Comparison of ENCODE assay signal across 28 mouse cellular contexts in the genomic region with DNA sequence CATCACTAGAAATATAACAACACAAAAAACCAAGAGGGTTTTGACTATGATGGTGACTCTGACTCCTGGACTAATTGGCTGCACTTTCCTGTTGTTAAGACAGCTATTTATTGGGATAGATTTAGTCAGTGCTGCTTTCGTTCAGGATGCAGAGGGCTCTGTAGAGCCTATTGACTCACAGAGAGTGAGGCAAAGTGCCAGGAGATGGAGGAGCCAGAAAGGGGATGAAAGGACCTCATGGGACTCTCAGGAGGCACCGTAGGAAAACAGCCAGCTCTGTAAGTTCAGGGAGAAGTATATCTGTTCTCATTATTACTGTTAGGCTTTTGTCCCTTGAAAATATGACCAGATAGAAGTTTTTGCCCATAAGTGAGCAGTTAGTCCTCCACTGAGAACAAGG.
DNase-seq lines count a peak whose midpoint lies in the region; ATAC-seq and TF ChIP-seq lines count a peak whose summit lies in the region.
"Had no signal": no experiment of that assay in that cellular context is flagged by ENCODE, and none has a peak within 500 bp of the region (broad histone marks: within the 10 kb centered on the region; RNA-seq: fewer than 3 reads in every experiment).

No protein-coding gene starts in this region.

- WGBS in forebrain, embryonic 12.5 days: 39% methylated on average over 2 of the region's 2 CpGs
- WGBS in forebrain, embryonic 16.5 days: 8% methylated on average over 2 of the region's 2 CpGs
- WGBS in hindbrain, postnatal 0 days: 39% methylated on average over 2 of the region's 2 CpGs
- WGBS in hindbrain, embryonic 13.5 days: 53% methylated on average over 2 of the region's 2 CpGs
- WGBS in midbrain, postnatal 0 days: 37% methylated on average over 2 of the region's 2 CpGs
- WGBS in midbrain, embryonic 10.5 days: 68% methylated on average over 2 of the region's 2 CpGs
- WGBS in thymus, adult 2 months: 79% methylated on average over 2 of the region's 2 CpGs

- DNase-seq in hindbrain, postnatal 0 days (ENCODE audit: low spot score): peak; percentile 66
- DNase-seq in midbrain, postnatal 0 days (ENCODE audit: low spot score): peak; percentile 72
- no peak for DNase-seq in midbrain, embryonic 10.5 days (ENCODE audit: low spot score)
- no peak for DNase-seq in thymus, adult 2 months
- DNase-seq: adrenal gland, adult 8-10 months; B cell, adult 2 months; cerebellum, adult 11-12 months; cerebellum, postnatal 36 days; gastrocnemius, postnatal 10 days; heart, postnatal 10 days; kidney, postnatal 14 days; layer of hippocampus, adult 9-11 months; liver, postnatal 0 days; lung, postnatal 36 days; right cerebral cortex, adult 18-20 months; thymus, postnatal 4 days had no signal

- H3K9me3 ChIP-seq in forebrain, embryonic 12.5 days: no peaks in the 10 kb centered on the region
- H3K9me3 ChIP-seq in forebrain, embryonic 16.5 days (ENCODE audit: control insufficient read depth, low read length): no peaks in the 10 kb centered on the region
- H3K9me3 ChIP-seq in hindbrain, postnatal 0 days (ENCODE audit: low read length): no peaks in the 10 kb centered on the region
- no peaks in the 10 kb centered on the region for H3K9me3 ChIP-seq in hindbrain, embryonic 13.5 days
- no peaks in the 10 kb centered on the region for H3K9me3 ChIP-seq in midbrain, postnatal 0 days (ENCODE audit: low read length)
- no peaks in the 10 kb centered on the region for H3K9me3 ChIP-seq in midbrain, embryonic 10.5 days (replicated peaks)
- H3K9me3 ChIP-seq: embryonic facial prominence, embryonic 12.5 days; heart, embryonic 13.5 days; limb, embryonic 13.5 days; liver, embryonic 12.5 days; midbrain, embryonic 13.5 days; neural tube, embryonic 12.5 days had no signal

- no peak for TF ChIP-seq POLR2A in thymus, adult 2 months (IDR thresholded peaks at IDR 0.05; ENCODE audit: control insufficient read depth, extremely low read depth, insufficient read depth, low read length, poor library complexity)

- no peak for TF ChIP-seq CTCF in hindbrain, postnatal 0 days (IDR thresholded peaks at IDR 0.05; ENCODE audit: low read depth)
- no peak for TF ChIP-seq CTCF in midbrain, postnatal 0 days (IDR thresholded peaks at IDR 0.05)
- no peak for TF ChIP-seq CTCF in thymus, adult 2 months (IDR thresholded peaks at IDR 0.05; ENCODE audit: borderline replicate concordance, control insufficient read depth, extremely low read depth, insufficient read depth, low read length, poor library complexity)

- no peak overlapping the region for H3K4me2 ChIP-seq in forebrain, embryonic 12.5 days
- H3K4me2 ChIP-seq in forebrain, embryonic 16.5 days (ENCODE audit: low read length): no peak overlapping the region
- no peak overlapping the region for H3K4me2 ChIP-seq in hindbrain, postnatal 0 days (ENCODE audit: low read depth, low read length)
- no peak overlapping the region for H3K4me2 ChIP-seq in hindbrain, embryonic 13.5 days
- H3K4me2 ChIP-seq in midbrain, postnatal 0 days (ENCODE audit: low read depth, low read length, poor library complexity, severe bottlenecking): no peak overlapping the region
- H3K4me2 ChIP-seq: embryonic facial prominence, embryonic 12.5 days; heart, embryonic 13.5 days; limb, embryonic 13.5 days; liver, embryonic 12.5 days; midbrain, embryonic 13.5 days; neural tube, embryonic 12.5 days had no signal

- no peaks in the 10 kb centered on the region for H3K27me3 ChIP-seq in forebrain, embryonic 12.5 days
- H3K27me3 ChIP-seq in forebrain, embryonic 16.5 days (replicated peaks; ENCODE audit: control insufficient read depth, insufficient read depth, low read length): no peaks in the 10 kb centered on the region
- H3K27me3 ChIP-seq in hindbrain, postnatal 0 days (ENCODE audit: insufficient read depth, low read length): no peaks in the 10 kb centered on the region
- no peaks in the 10 kb centered on the region for H3K27me3 ChIP-seq in hindbrain, embryonic 13.5 days
- no peaks in the 10 kb centered on the region for H3K27me3 ChIP-seq in midbrain, postnatal 0 days (ENCODE audit: insufficient read depth, low read length)
- no peaks in the 10 kb centered on the region for H3K27me3 ChIP-seq in midbrain, embryonic 10.5 days (ENCODE audit: low read depth, poor library complexity, severe bottlenecking)
- H3K27me3 ChIP-seq in thymus, adult 2 months (ENCODE audit: control insufficient read depth, insufficient read depth, low read length): no peaks in the 10 kb centered on the region
- H3K27me3 ChIP-seq: embryonic facial prominence, embryonic 12.5 days; heart, embryonic 13.5 days; limb, embryonic 13.5 days; liver, embryonic 12.5 days; midbrain, embryonic 13.5 days; neural tube, embryonic 12.5 days had no signal

- H3K27ac ChIP-seq in forebrain, embryonic 12.5 days: no peak overlapping the region
- H3K27ac ChIP-seq in forebrain, embryonic 16.5 days (ENCODE audit: low read length): no peak overlapping the region
- no peak overlapping the region for H3K27ac ChIP-seq in hindbrain, postnatal 0 days
- no peak overlapping the region for H3K27ac ChIP-seq in hindbrain, embryonic 13.5 days
- H3K27ac ChIP-seq in midbrain, postnatal 0 days (ENCODE audit: low read depth, low read length): no peak overlapping the region
- no peak overlapping the region for H3K27ac ChIP-seq in midbrain, embryonic 10.5 days (replicated peaks)
- no peak overlapping the region for H3K27ac ChIP-seq in thymus, adult 2 months (ENCODE audit: control insufficient read depth, insufficient read depth, low read length)
- H3K27ac ChIP-seq: embryonic facial prominence, embryonic 12.5 days; heart, embryonic 13.5 days; limb, embryonic 13.5 days; liver, embryonic 12.5 days; midbrain, embryonic 13.5 days; neural tube, embryonic 12.5 days had no signal

- no peak overlapping the region for H3K9ac ChIP-seq in forebrain, embryonic 12.5 days
- no peak overlapping the region for H3K9ac ChIP-seq in forebrain, embryonic 16.5 days (replicated peaks; ENCODE audit: low read depth, low read length)
- H3K9ac ChIP-seq in hindbrain, postnatal 0 days (replicated peaks; ENCODE audit: low read length): no peak overlapping the region
- no peak overlapping the region for H3K9ac ChIP-seq in hindbrain, embryonic 13.5 days
- no peak overlapping the region for H3K9ac ChIP-seq in midbrain, postnatal 0 days (replicated peaks; ENCODE audit: low read length, poor library complexity, severe bottlenecking)
- H3K9ac ChIP-seq: embryonic facial prominence, embryonic 12.5 days; heart, embryonic 13.5 days; limb, embryonic 13.5 days; liver, embryonic 12.5 days; liver, postnatal 0 days; midbrain, embryonic 13.5 days; neural tube, embryonic 12.5 days had no signal

- 0 out of 2 replicates have a peak, but pooled peaks have one; percentile 33 for ATAC-seq in forebrain, embryonic 12.5 days (ENCODE audit: low FRiP score)
- no peak for ATAC-seq in forebrain, embryonic 16.5 days
- ATAC-seq in hindbrain, postnatal 0 days: no peak
- ATAC-seq in hindbrain, embryonic 13.5 days (ENCODE audit: low FRiP score): no peak
- ATAC-seq in midbrain, postnatal 0 days (ENCODE audit: low FRiP score): no peak
- ATAC-seq: activated CD4-positive, CD25-positive, alpha-beta regulatory T cell, adult 4 months; intestine, embryonic 16.5 days; liver, embryonic 12.5 days; liver, postnatal 0 days; midbrain, embryonic 13.5 days had no signal

- no peaks in the 10 kb centered on the region for H3K4me1 ChIP-seq in forebrain, embryonic 12.5 days
- H3K4me1 ChIP-seq in forebrain, embryonic 16.5 days (replicated peaks; ENCODE audit: control insufficient read depth, insufficient read depth, low read length): no peaks in the 10 kb centered on the region; the same call in 1 of the 2 replicates
- no peaks in the 10 kb centered on the region for H3K4me1 ChIP-seq in hindbrain, postnatal 0 days (ENCODE audit: insufficient read depth, low read length)
- H3K4me1 ChIP-seq in hindbrain, embryonic 13.5 days (replicated peaks): no peaks in the 10 kb centered on the region
- no peaks in the 10 kb centered on the region for H3K4me1 ChIP-seq in midbrain, postnatal 0 days (ENCODE audit: insufficient read depth, low read length)
- H3K4me1 ChIP-seq in midbrain, embryonic 10.5 days: no peaks in the 10 kb centered on the region
- no peaks in the 10 kb centered on the region for H3K4me1 ChIP-seq in thymus, adult 2 months (replicated peaks; ENCODE audit: control insufficient read depth, insufficient read depth, low read length)
- H3K4me1 ChIP-seq: embryonic facial prominence, embryonic 12.5 days; heart, embryonic 13.5 days; liver, embryonic 12.5 days; midbrain, embryonic 13.5 days; neural tube, embryonic 12.5 days had no signal

- H3K36me3 ChIP-seq in forebrain, embryonic 12.5 days (replicated peaks): no peaks in the 10 kb centered on the region
- no peaks in the 10 kb centered on the region for H3K36me3 ChIP-seq in forebrain, embryonic 16.5 days (ENCODE audit: control insufficient read depth, insufficient read depth)
- no peaks in the 10 kb centered on the region for H3K36me3 ChIP-seq in hindbrain, postnatal 0 days (ENCODE audit: insufficient read depth, low read length)
- no peaks in the 10 kb centered on the region for H3K36me3 ChIP-seq in hindbrain, embryonic 13.5 days
- no peaks in the 10 kb centered on the region for H3K36me3 ChIP-seq in midbrain, postnatal 0 days (ENCODE audit: insufficient read depth, low read length)
- no peaks in the 10 kb centered on the region for H3K36me3 ChIP-seq in midbrain, embryonic 10.5 days
- H3K36me3 ChIP-seq in thymus, adult 2 months (ENCODE audit: control insufficient read depth, insufficient read depth, low read length): no peaks in the 10 kb centered on the region
- H3K36me3 ChIP-seq: embryonic facial prominence, embryonic 12.5 days; heart, embryonic 13.5 days; limb, embryonic 13.5 days; liver, embryonic 12.5 days; midbrain, embryonic 13.5 days; neural tube, embryonic 12.5 days had no signal

- H3K4me3 ChIP-seq in forebrain, embryonic 12.5 days (replicated peaks): no peak overlapping the region
- H3K4me3 ChIP-seq in forebrain, embryonic 16.5 days (replicated peaks; ENCODE audit: low read length): no peak overlapping the region
- no peak overlapping the region for H3K4me3 ChIP-seq in hindbrain, postnatal 0 days (ENCODE audit: low read length)
- no peak overlapping the region for H3K4me3 ChIP-seq in hindbrain, embryonic 13.5 days
- H3K4me3 ChIP-seq in midbrain, postnatal 0 days (ENCODE audit: low read depth, low read length): no peak overlapping the region
- no peak overlapping the region for H3K4me3 ChIP-seq in midbrain, embryonic 10.5 days
- no peak overlapping the region for H3K4me3 ChIP-seq in thymus, adult 2 months (ENCODE audit: control insufficient read depth, insufficient read depth, low read length)
- H3K4me3 ChIP-seq: embryonic facial prominence, embryonic 12.5 days; heart, embryonic 13.5 days; limb, embryonic 13.5 days; liver, embryonic 12.5 days; midbrain, embryonic 13.5 days; myocyte; neural tube, embryonic 12.5 days had no signal

Comparison
In these comparisons a context has a peak if more than half of its experiments do, and no peak if none do; other contexts are left out.
1. DNase-seq: peak in hindbrain, postnatal 0 days (single experiment) and midbrain, postnatal 0 days (single experiment); none in midbrain, embryonic 10.5 days (single experiment) and thymus, adult 2 months (single experiment).